Mouse (Mus musculus): ENCODE measurements around the gene Rftn2. TPM values are rescaled to one million over a fixed set of nuclear protein-coding genes. Genes with fewer than 3 reads are reported as not detected.

Rftn2 gene
- polyA plus RNA-seq, 1 experiment from 2014 or later, result 4.8 TPM

GRCm38 (mm10) chr1:55207561-55207960, 19.0 kb downstream of the Rftn2 start:
- no peak overlapping the region for H3K4me2 ChIP-seq
- H3K9me3 ChIP-seq (replicated peaks; ENCODE audit: control insufficient read depth, low read length), result no peaks in the 10 kb centered on the region
- H3K4me1 ChIP-seq (ENCODE audit: control insufficient read depth, insufficient read depth, low read length), result peaks cover 5% of the 10 kb centered on the region
- H3K4me3 ChIP-seq (ENCODE audit: low read depth, low read length), result no peak overlapping the region
- no peak overlapping the region for H3K27ac ChIP-seq (ENCODE audit: low read depth, low read length)
- no peaks in the 10 kb centered on the region for H3K27me3 ChIP-seq (ENCODE audit: control insufficient read depth, insufficient read depth, low read length)
- 91% methylated on average over 6 of the region's 6 CpGs for WGBS (ENCODE audit: insufficient replicate concordance)
- no peaks in the 10 kb centered on the region for H3K36me3 ChIP-seq (ENCODE audit: control insufficient read depth, insufficient read depth, low read length)
- no peak overlapping the region for H3K9ac ChIP-seq (ENCODE audit: low read depth, low read length)
- no peak for ATAC-seq (replicated peaks; ENCODE audit: insufficient number of reproducible peaks, low FRiP score, low TSS enrichment)

GRCm38 (mm10) chr1:55205808-55206327, 20.7 kb downstream of the Rftn2 start:
- no peaks in the 10 kb centered on the region for H3K36me3 ChIP-seq (ENCODE audit: control insufficient read depth, insufficient read depth, low read length)
- H3K4me1 ChIP-seq (ENCODE audit: control insufficient read depth, insufficient read depth, low read length), result peaks cover 11% of the 10 kb centered on the region
- H3K9me3 ChIP-seq (replicated peaks; ENCODE audit: control insufficient read depth, low read length), result no peaks in the 10 kb centered on the region
- H3K27me3 ChIP-seq (ENCODE audit: control insufficient read depth, insufficient read depth, low read length), result no peaks in the 10 kb centered on the region
- no peak overlapping the region for H3K4me2 ChIP-seq
- no peak overlapping the region for H3K9ac ChIP-seq (ENCODE audit: low read depth, low read length)
- ATAC-seq (replicated peaks; ENCODE audit: insufficient number of reproducible peaks, low FRiP score, low TSS enrichment), result no peak
- H3K27ac ChIP-seq (ENCODE audit: low read depth, low read length), result no peak overlapping the region
- no peak overlapping the region for H3K4me3 ChIP-seq (ENCODE audit: low read depth, low read length)
- WGBS (ENCODE audit: insufficient replicate concordance), result 66% methylated on average over 5 of the region's 5 CpGs

- H3K9ac ChIP-seq (ENCODE audit: low read depth, low read length), result peak overlapping the region; percentile 43
- peak overlapping the region; percentile 70 for H3K27ac ChIP-seq (ENCODE audit: low read depth, low read length)
- no peak for ATAC-seq (replicated peaks; ENCODE audit: insufficient number of reproducible peaks, low FRiP score, low TSS enrichment)
Observed at GRCm38 (mm10) chr1:55201850-55202752, 24.5 kb downstream of the Rftn2 start.

GRCm38 (mm10) chr1:55198719-55199118, 27.9 kb downstream of the Rftn2 start:
- H3K27ac ChIP-seq (ENCODE audit: low read depth, low read length), result no peak overlapping the region
- H3K27me3 ChIP-seq (ENCODE audit: control insufficient read depth, insufficient read depth, low read length), result no peaks in the 10 kb centered on the region
- no peaks in the 10 kb centered on the region for H3K9me3 ChIP-seq (replicated peaks; ENCODE audit: control insufficient read depth, low read length)
- no peak overlapping the region for H3K4me3 ChIP-seq (ENCODE audit: low read depth, low read length)
- WGBS (ENCODE audit: insufficient replicate concordance), result 33% methylated on average over 3 of the region's 3 CpGs
- ATAC-seq (replicated peaks; ENCODE audit: insufficient number of reproducible peaks, low FRiP score, low TSS enrichment), result 0 out of 2 replicates have a peak, but pooled peaks have one; percentile 16
- H3K9ac ChIP-seq (ENCODE audit: low read depth, low read length), result no peak overlapping the region
- H3K36me3 ChIP-seq (ENCODE audit: control insufficient read depth, insufficient read depth, low read length), result no peaks in the 10 kb centered on the region
- H3K4me1 ChIP-seq (ENCODE audit: control insufficient read depth, insufficient read depth, low read length), result 0 out of 2 replicates have a peak, but pooled peaks cover 6% of the 10 kb centered on the region
- H3K4me2 ChIP-seq, result no peak overlapping the region

More at GRCm38 (mm10) chr1:55201850-55202752, 24.5 kb downstream of the Rftn2 start:
- Histone ChIP-seq H3K4me2 (no peak overlapping the region), H3K4me3 (ENCODE audit: low read depth, low read length) (no peak overlapping the region), H3K36me3 (ENCODE audit: control insufficient read depth, insufficient read depth, low read length) (no peaks in the 10 kb centered on the region), H3K4me1 (ENCODE audit: control insufficient read depth, insufficient read depth, low read length) (0 out of 2 replicates have a peak, but pooled peaks cover 6% of the 10 kb centered on the region), H3K9me3 (replicated peaks; ENCODE audit: control insufficient read depth, low read length) (no peaks in the 10 kb centered on the region), H3K27me3 (ENCODE audit: control insufficient read depth, insufficient read depth, low read length) (no peaks in the 10 kb centered on the region)
- 61% methylated on average over 18 of the region's 18 CpGs for WGBS (ENCODE audit: insufficient replicate concordance)

- Histone ChIP-seq H3K27ac (ENCODE audit: low read depth, low read length) (peak overlapping the region; percentile 57), H3K4me1 (ENCODE audit: control insufficient read depth, insufficient read depth, low read length) (0 out of 2 replicates have a peak, but pooled peaks cover 3% of the 10 kb centered on the region), H3K9me3 (replicated peaks; ENCODE audit: control insufficient read depth, low read length) (no peaks in the 10 kb centered on the region), H3K4me2 (no peak overlapping the region), H3K4me3 (ENCODE audit: low read depth, low read length) (no peak overlapping the region), H3K9ac (ENCODE audit: low read depth, low read length) (no peak overlapping the region), H3K36me3 (ENCODE audit: control insufficient read depth, insufficient read depth, low read length) (no peaks in the 10 kb centered on the region), H3K27me3 (ENCODE audit: control insufficient read depth, insufficient read depth, low read length) (no peaks in the 10 kb centered on the region)
- no peak for ATAC-seq (replicated peaks; ENCODE audit: insufficient number of reproducible peaks, low FRiP score, low TSS enrichment)
- WGBS (ENCODE audit: insufficient replicate concordance), result 53% methylated on average over 6 of the region's 6 CpGs
Observed at GRCm38 (mm10) chr1:55196327-55197003, 30.1 kb downstream of the Rftn2 start.

- H3K9me3 ChIP-seq (replicated peaks; ENCODE audit: control insufficient read depth, low read length), result no peaks in the 10 kb centered on the region
- 67% methylated on average over 4 of the region's 4 CpGs for WGBS (ENCODE audit: insufficient replicate concordance)
- H3K27me3 ChIP-seq (ENCODE audit: control insufficient read depth, insufficient read depth, low read length), result no peaks in the 10 kb centered on the region
- no peak overlapping the region for H3K4me2 ChIP-seq
- H3K27ac ChIP-seq (ENCODE audit: low read depth, low read length), result no peak overlapping the region
- 0 out of 2 replicates have a peak, but pooled peaks cover 3% of the 10 kb centered on the region for H3K4me1 ChIP-seq (ENCODE audit: control insufficient read depth, insufficient read depth, low read length)
- H3K36me3 ChIP-seq (ENCODE audit: control insufficient read depth, insufficient read depth, low read length), result no peaks in the 10 kb centered on the region
- no peak overlapping the region for H3K4me3 ChIP-seq (ENCODE audit: low read depth, low read length)
- H3K9ac ChIP-seq (ENCODE audit: low read depth, low read length), result no peak overlapping the region
- ATAC-seq (replicated peaks; ENCODE audit: insufficient number of reproducible peaks, low FRiP score, low TSS enrichment), result no peak
Observed at GRCm38 (mm10) chr1:55195021-55195420, 31.6 kb downstream of the Rftn2 start.

GRCm38 (mm10) chr1:55194064-55194915, 32.3 kb downstream of the Rftn2 start:
- H3K4me3 ChIP-seq (ENCODE audit: low read depth, low read length), result no peak overlapping the region
- H3K4me2 ChIP-seq, result no peak overlapping the region
- H3K4me1 ChIP-seq (ENCODE audit: control insufficient read depth, insufficient read depth, low read length), result 0 out of 2 replicates have a peak, but pooled peaks cover 3% of the 10 kb centered on the region
- 0 out of 2 replicates have a peak overlapping the region, but pooled peaks have one; percentile 58 for H3K27ac ChIP-seq (ENCODE audit: low read depth, low read length)
- no peak for ATAC-seq (replicated peaks; ENCODE audit: insufficient number of reproducible peaks, low FRiP score, low TSS enrichment)
- no peaks in the 10 kb centered on the region for H3K27me3 ChIP-seq (ENCODE audit: control insufficient read depth, insufficient read depth, low read length)
- 48% methylated on average over 19 of the region's 19 CpGs for WGBS (ENCODE audit: insufficient replicate concordance)
- H3K9me3 ChIP-seq (replicated peaks; ENCODE audit: control insufficient read depth, low read length), result no peaks in the 10 kb centered on the region
- no peaks in the 10 kb centered on the region for H3K36me3 ChIP-seq (ENCODE audit: control insufficient read depth, insufficient read depth, low read length)
- no peak overlapping the region for H3K9ac ChIP-seq (ENCODE audit: low read depth, low read length)

GRCm38 (mm10) chr1:55193316-55193715, 33.3 kb downstream of the Rftn2 start:
- H3K4me3 ChIP-seq (ENCODE audit: low read depth, low read length), result no peak overlapping the region
- H3K36me3 ChIP-seq (ENCODE audit: control insufficient read depth, insufficient read depth, low read length), result no peaks in the 10 kb centered on the region
- peak; percentile 71 for ATAC-seq (replicated peaks; ENCODE audit: insufficient number of reproducible peaks, low FRiP score, low TSS enrichment)
- H3K9me3 ChIP-seq (replicated peaks; ENCODE audit: control insufficient read depth, low read length), result no peaks in the 10 kb centered on the region
- no peak overlapping the region for H3K9ac ChIP-seq (ENCODE audit: low read depth, low read length)
- H3K4me2 ChIP-seq, result no peak overlapping the region
- H3K4me1 ChIP-seq (ENCODE audit: control insufficient read depth, insufficient read depth, low read length), result 0 out of 2 replicates have a peak, but pooled peaks cover 3% of the 10 kb centered on the region
- peak overlapping the region; percentile 58 for H3K27ac ChIP-seq (ENCODE audit: low read depth, low read length)
- H3K27me3 ChIP-seq (ENCODE audit: control insufficient read depth, insufficient read depth, low read length), result no peaks in the 10 kb centered on the region
- 43% methylated on average over 2 of the region's 2 CpGs for WGBS (ENCODE audit: insufficient replicate concordance)
